Mouse (Mus musculus) kidney, adult 9 months (tissue): ENCODE measurements around the gene Fcrl1.
A peak's percentile ranks its signal among the peaks of the same experiment; 100 is the strongest.

Source experiments
- DNase-seq: peaks from one replicate; pipeline ENCODE4 v3.0.0; 2022

Gene Fcrl1

DNA sequence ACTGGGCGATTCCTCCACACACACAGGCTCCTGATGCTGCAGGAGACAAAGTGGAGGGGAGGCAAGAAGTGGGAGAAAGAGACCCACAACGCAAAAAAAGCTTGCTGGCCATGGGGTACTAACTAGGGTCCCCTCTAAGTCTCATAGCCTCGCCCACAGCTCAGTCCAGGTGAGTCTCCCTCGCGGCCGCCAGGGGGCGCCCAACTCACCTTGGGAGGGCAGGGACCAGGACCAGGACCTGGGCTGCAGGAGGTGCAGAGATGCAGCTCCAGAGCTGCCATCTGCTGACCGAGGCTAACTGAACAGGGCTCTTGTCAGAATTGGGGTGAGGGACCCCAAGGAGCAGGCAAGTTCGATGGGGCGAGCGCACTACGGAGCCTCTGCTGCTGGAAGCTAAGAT is 35.0 kb downstream of the Fcrl1 start:
- peak; percentile 26 for DNase-seq

DNA sequence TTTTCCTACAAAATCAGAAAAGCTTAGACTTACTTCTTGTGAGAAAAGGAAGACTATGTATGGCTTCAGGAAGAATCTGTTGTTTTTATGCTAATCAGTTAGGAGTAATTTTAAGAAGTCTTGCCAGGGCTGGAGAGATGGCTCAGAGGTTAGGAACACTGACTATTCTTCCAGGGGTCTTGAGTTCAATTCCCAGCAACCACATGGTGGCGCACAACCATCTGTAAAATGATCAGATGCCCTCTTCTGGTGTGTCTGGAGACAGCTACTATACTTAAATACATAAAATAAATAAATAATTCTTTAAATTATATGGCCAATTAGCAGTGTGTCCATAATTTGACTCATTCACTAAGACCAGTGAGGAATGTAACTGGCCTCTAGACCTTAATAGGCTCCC is 44.5 kb downstream of the Fcrl1 start:
- DNase-seq: no peak

DNA sequence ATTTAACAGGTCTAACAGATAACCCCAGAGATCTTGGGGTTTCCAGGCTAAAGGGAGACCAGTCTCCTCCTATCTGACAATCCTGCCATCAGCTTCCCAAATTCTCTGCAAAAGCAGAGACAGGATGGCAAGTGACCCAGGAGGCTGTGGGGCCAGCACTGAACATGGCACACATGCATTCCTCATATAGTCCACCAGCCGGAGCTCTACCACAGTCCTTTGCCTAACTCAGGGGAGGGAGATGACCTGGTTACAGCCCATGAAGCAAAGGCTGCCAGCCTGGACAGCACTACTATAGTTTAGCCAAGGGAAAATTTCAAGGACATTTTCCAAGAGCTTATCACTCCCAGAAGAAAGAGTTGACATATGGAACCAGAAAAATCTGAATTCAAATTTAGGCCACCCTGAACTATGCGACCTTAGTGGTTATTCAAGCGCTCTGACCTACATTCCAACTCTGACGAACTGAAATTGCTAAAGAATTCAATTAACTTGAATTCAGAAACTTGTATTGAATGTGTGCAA is 46.3 kb downstream of the Fcrl1 start:
- no peak for DNase-seq

DNA sequence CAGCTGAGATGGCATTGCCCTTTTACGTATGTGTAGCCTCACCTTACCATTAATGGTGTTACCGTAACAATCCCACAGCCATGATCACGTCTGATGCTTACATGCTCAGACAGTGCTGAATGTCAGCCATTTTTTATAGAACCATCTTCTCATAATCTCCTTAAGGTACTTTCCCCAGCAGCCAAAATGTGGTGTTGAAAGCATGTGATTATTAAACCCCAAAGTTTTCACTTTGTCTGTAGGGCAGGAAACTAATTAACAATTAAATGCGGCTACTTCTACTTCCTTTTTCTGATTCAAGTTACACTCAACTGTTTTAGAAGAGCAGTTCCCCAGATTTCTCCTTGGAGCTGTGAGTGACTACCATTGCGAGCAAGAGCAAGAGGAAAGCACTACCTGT is 59.3 kb downstream of the Fcrl1 start, which contains the start of gene Fcrl5:
Gene Fcrl5 (plus strand): TSS at position 295 of the 400 bp plus-strand sequence.
- no peak for DNase-seq

DNA sequence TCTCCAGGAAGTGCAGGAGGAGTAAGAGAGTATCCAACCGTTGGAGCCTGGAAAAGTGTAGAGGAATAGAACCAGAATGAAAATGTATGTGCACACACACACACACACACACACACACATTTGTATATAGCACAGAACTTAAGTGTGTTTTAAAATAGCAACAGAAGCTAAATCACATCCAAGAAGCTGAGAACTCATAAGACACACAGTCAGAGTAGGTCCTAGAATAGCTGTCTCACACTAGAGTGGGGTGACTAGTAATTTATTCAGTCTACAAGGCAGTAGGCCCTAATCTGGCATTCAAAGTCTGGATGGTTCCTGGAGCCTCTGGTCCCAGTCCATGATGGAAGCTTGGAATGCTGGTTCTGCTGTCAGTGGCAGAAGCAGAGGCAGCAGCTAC is 64.4 kb downstream of the Fcrl1 start:
- DNase-seq: no peak

DNA sequence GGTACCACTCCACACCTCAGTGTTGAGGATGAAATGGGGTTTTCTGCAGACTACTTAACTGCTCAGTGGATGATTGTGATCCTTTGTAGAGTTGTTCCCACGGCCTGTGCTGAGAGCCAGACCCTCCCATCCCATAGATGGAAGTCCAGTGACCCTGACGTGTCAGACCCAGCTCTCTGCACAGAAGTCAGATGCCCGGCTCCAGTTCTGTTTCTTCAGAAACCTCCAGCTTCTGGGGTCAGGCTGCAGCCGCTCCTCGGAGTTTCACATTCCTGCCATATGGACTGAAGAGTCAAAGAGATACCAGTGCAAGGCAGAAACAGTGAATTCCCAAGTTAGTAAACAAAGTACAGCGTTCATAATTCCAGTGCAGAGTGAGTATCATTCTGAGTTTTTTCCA is 67.8 kb downstream of the Fcrl1 start:
- no peak for DNase-seq
